Mouse (Mus musculus) left cerebral cortex, adult 6 months (tissue): ENCODE data around the gene Gtf2a1l. TPM values are rescaled to one million over a fixed set of nuclear protein-coding genes. Genes with fewer than 3 reads are reported as not detected.

ENCODE experiments used
- long read RNA-seq, 2 experiments: library from polyadenylated mRNA; unstranded; transcript quantifications; one replicate each; pipeline ENCODE4 v2.0.0; 2019 to 2020
- polyA plus RNA-seq: library from polyadenylated mRNA; unstranded; fragments of <200 nt; fragmentation: Nextera tagmentation; gene quantifications from 2 replicates; pipeline ENCODE4 v1.2.3, GENCODE M21; 2021

Gene Gtf2a1l
- 0.28 and 0.85 TPM in 2 replicates for polyA plus RNA-seq
- long read RNA-seq, experiment 1: 0 reads
- long read RNA-seq, experiment 2, partial matches to known transcripts: 0 of 1 reads
- long read RNA-seq, experiment 2, other reads (novel, unspliced or antisense): 1 of 1 reads

GRCm38 (mm10) chr17:88668452-88668851, at the start of gene Gtf2a1l:
Gene Gtf2a1l, plus strand, starts transcription at chr17:88668660.

Other genes with a start within 250 kb of the Gtf2a1l start
- gene Foxn2, start 227.9 kb upstream of the Gtf2a1l start, polyA plus RNA-seq: 8.4 and 9.4 TPM in 2 replicates
- 18.4 and 22.3 TPM in 2 replicates for gene Ppp1r21, start 138.5 kb upstream of the Gtf2a1l start, polyA plus RNA-seq
- gene Ston1, start 71.0 kb upstream of the Gtf2a1l start, polyA plus RNA-seq: 0.21 and 2.0 TPM in 2 replicates
- 0.11 and 0.38 TPM in 2 replicates for gene Lhcgr, start 123.3 kb downstream of the Gtf2a1l start, polyA plus RNA-seq